Mouse (Mus musculus): ENCODE results near the gene Rab39. TPM values are rescaled to one million over a fixed set of nuclear protein-coding genes. Genes with fewer than 3 reads are reported as not detected.

Gene Rab39
- polyA plus RNA-seq (2015; fragmentation: Nextera tagmentation; extraction: Ambion mirVana), result 0.12 and 0.30 TPM in 2 replicates

- no peak within 1 kb of the TSS for H3K9ac ChIP-seq (ENCODE audit: low read length)
- no peak within 1 kb of the TSS for H3K27ac ChIP-seq (ENCODE audit: low read length)
- WGBS, result under 1% methylated on average over 48 of the region's 49 CpGs
- peaks cover 7% of the 10 kb centered on the region for H3K4me1 ChIP-seq (ENCODE audit: control insufficient read depth, insufficient read depth, low read length)
- peak within 1 kb of the TSS; percentile 51 for H3K4me3 ChIP-seq (ENCODE audit: low read length)
- no peaks in the 10 kb centered on the region for H3K36me3 ChIP-seq (ENCODE audit: control insufficient read depth, insufficient read depth)
- H3K27me3 ChIP-seq (ENCODE audit: control insufficient read depth, insufficient read depth, low read length), result peaks cover 11% of the 10 kb centered on the region
- peak within 1 kb of the TSS; percentile 77 for H3K4me2 ChIP-seq (ENCODE audit: low read depth, low read length)
- ATAC-seq (replicated peaks; ENCODE audit: extremely low read depth, insufficient read depth, low FRiP score), result peak; percentile 89
- H3K9me3 ChIP-seq (replicated peaks; ENCODE audit: control insufficient read depth, low read length), result no peaks in the 10 kb centered on the region
These were observed at the start of gene Rab39 for GRCm38 (mm10) chr9:53705992-53706696. Gene Rab39, minus strand, starts transcription at chr9:53706232.

GRCm38 (mm10) chr9:53754801-53755200 lies 48.8 kb upstream of the Rab39 start:
- H3K36me3 ChIP-seq (ENCODE audit: control insufficient read depth, insufficient read depth), result no peaks in the 10 kb centered on the region
- H3K4me1 ChIP-seq (ENCODE audit: control insufficient read depth, insufficient read depth, low read length), result no peaks in the 10 kb centered on the region
- H3K9ac ChIP-seq (ENCODE audit: low read length), result no peak overlapping the region
- no peak overlapping the region for H3K27ac ChIP-seq (ENCODE audit: low read length)
- H3K9me3 ChIP-seq (replicated peaks; ENCODE audit: control insufficient read depth, low read length), result no peaks in the 10 kb centered on the region
- no peak overlapping the region for H3K4me2 ChIP-seq (ENCODE audit: low read depth, low read length)
- ATAC-seq (replicated peaks; ENCODE audit: extremely low read depth, insufficient read depth, low FRiP score), result no peak
- peaks cover 6% of the 10 kb centered on the region; the same call in 1 of the 2 replicates for H3K27me3 ChIP-seq (ENCODE audit: control insufficient read depth, insufficient read depth, low read length)
- no peak overlapping the region for H3K4me3 ChIP-seq (ENCODE audit: low read length)

GRCm38 (mm10) chr9:53750899-53751298 lies 44.9 kb upstream of the Rab39 start:
- Histone ChIP-seq H3K27ac (ENCODE audit: low read length) (no peak overlapping the region), H3K36me3 (ENCODE audit: control insufficient read depth, insufficient read depth) (no peaks in the 10 kb centered on the region), H3K27me3 (ENCODE audit: control insufficient read depth, insufficient read depth, low read length) (0 out of 2 replicates have a peak, but pooled peaks cover 3% of the 10 kb centered on the region), H3K4me1 (ENCODE audit: control insufficient read depth, insufficient read depth, low read length) (no peaks in the 10 kb centered on the region), H3K9ac (ENCODE audit: low read length) (no peak overlapping the region), H3K4me3 (ENCODE audit: low read length) (no peak overlapping the region), H3K9me3 (replicated peaks; ENCODE audit: control insufficient read depth, low read length) (no peaks in the 10 kb centered on the region), H3K4me2 (ENCODE audit: low read depth, low read length) (no peak overlapping the region)
- ATAC-seq (replicated peaks; ENCODE audit: extremely low read depth, insufficient read depth, low FRiP score), result no peak
- WGBS, result 40% methylated on average over 5 of the region's 5 CpGs

GRCm38 (mm10) chr9:53750411-53750810 lies 44.4 kb upstream of the Rab39 start:
- Histone ChIP-seq H3K4me2 (ENCODE audit: low read depth, low read length) (no peak overlapping the region), H3K9me3 (replicated peaks; ENCODE audit: control insufficient read depth, low read length) (no peaks in the 10 kb centered on the region), H3K36me3 (ENCODE audit: control insufficient read depth, insufficient read depth) (no peaks in the 10 kb centered on the region), H3K4me3 (ENCODE audit: low read length) (no peak overlapping the region), H3K27me3 (ENCODE audit: control insufficient read depth, insufficient read depth, low read length) (0 out of 2 replicates have a peak, but pooled peaks cover under 1% of the 10 kb centered on the region), H3K4me1 (ENCODE audit: control insufficient read depth, insufficient read depth, low read length) (no peaks in the 10 kb centered on the region), H3K9ac (ENCODE audit: low read length) (no peak overlapping the region), H3K27ac (ENCODE audit: low read length) (no peak overlapping the region)
- ATAC-seq (replicated peaks; ENCODE audit: extremely low read depth, insufficient read depth, low FRiP score), result no peak
- WGBS, result 81% methylated on average over 13 of the region's 13 CpGs

- Histone ChIP-seq H3K36me3 (ENCODE audit: control insufficient read depth, insufficient read depth) (no peaks in the 10 kb centered on the region), H3K4me2 (ENCODE audit: low read depth, low read length) (no peak overlapping the region), H3K9me3 (replicated peaks; ENCODE audit: control insufficient read depth, low read length) (no peaks in the 10 kb centered on the region; the same call in 1 of the 2 replicates), H3K27me3 (ENCODE audit: control insufficient read depth, insufficient read depth, low read length) (no peaks in the 10 kb centered on the region), H3K9ac (ENCODE audit: low read length) (no peak overlapping the region), H3K4me3 (ENCODE audit: low read length) (no peak overlapping the region), H3K27ac (ENCODE audit: low read length) (no peak overlapping the region), H3K4me1 (ENCODE audit: control insufficient read depth, insufficient read depth, low read length) (no peaks in the 10 kb centered on the region)
- no peak for ATAC-seq (replicated peaks; ENCODE audit: extremely low read depth, insufficient read depth, low FRiP score)
- WGBS, result 39% methylated on average over 3 of the region's 3 CpGs
These were observed 34.9 kb upstream of the Rab39 start for GRCm38 (mm10) chr9:53740829-53741404.

GRCm38 (mm10) chr9:53705491-53705991 lies 491 bp downstream of the Rab39 start:
- H3K9me3 ChIP-seq (replicated peaks; ENCODE audit: control insufficient read depth, low read length), result no peaks in the 10 kb centered on the region
- peak; percentile 33; the same call in 1 of the 2 replicates for ATAC-seq (replicated peaks; ENCODE audit: extremely low read depth, insufficient read depth, low FRiP score)

GRCm38 (mm10) chr9:53702991-53703390 lies 3.0 kb downstream of the Rab39 start:
- no peaks in the 10 kb centered on the region for H3K9me3 ChIP-seq (replicated peaks; ENCODE audit: control insufficient read depth, low read length)
- no peak overlapping the region for H3K9ac ChIP-seq (ENCODE audit: low read length)
- ATAC-seq (replicated peaks; ENCODE audit: extremely low read depth, insufficient read depth, low FRiP score), result no peak
- H3K4me2 ChIP-seq (ENCODE audit: low read depth, low read length), result no peak overlapping the region
- peaks cover 11% of the 10 kb centered on the region for H3K27me3 ChIP-seq (ENCODE audit: control insufficient read depth, insufficient read depth, low read length)
- no peak overlapping the region for H3K27ac ChIP-seq (ENCODE audit: low read length)
- no peak overlapping the region for H3K4me3 ChIP-seq (ENCODE audit: low read length)
- peaks cover 7% of the 10 kb centered on the region for H3K4me1 ChIP-seq (ENCODE audit: control insufficient read depth, insufficient read depth, low read length)
- WGBS, result 75% methylated on average over 1 of the region's 1 CpGs
- H3K36me3 ChIP-seq (ENCODE audit: control insufficient read depth, insufficient read depth), result no peaks in the 10 kb centered on the region

More at GRCm38 (mm10) chr9:53705491-53705991, 491 bp downstream of the Rab39 start:
- peaks cover 7% of the 10 kb centered on the region for H3K4me1 ChIP-seq (ENCODE audit: control insufficient read depth, insufficient read depth, low read length)
- no peaks in the 10 kb centered on the region for H3K36me3 ChIP-seq (ENCODE audit: control insufficient read depth, insufficient read depth)
- H3K27me3 ChIP-seq (ENCODE audit: control insufficient read depth, insufficient read depth, low read length), result peaks cover 11% of the 10 kb centered on the region
- peak overlapping the region; percentile 51 for H3K4me3 ChIP-seq (ENCODE audit: low read length)
- H3K4me2 ChIP-seq (ENCODE audit: low read depth, low read length), result peak overlapping the region; percentile 77
- under 1% methylated on average over 28 of the region's 28 CpGs for WGBS
- H3K9ac ChIP-seq (ENCODE audit: low read length), result no peak overlapping the region
- no peak overlapping the region for H3K27ac ChIP-seq (ENCODE audit: low read length)

GRCm38 (mm10) chr9:53700496-53700895 lies 5.5 kb downstream of the Rab39 start:
- no peak overlapping the region for H3K27ac ChIP-seq (ENCODE audit: low read length)
- ATAC-seq (replicated peaks; ENCODE audit: extremely low read depth, insufficient read depth, low FRiP score), result no peak
- peaks cover 4% of the 10 kb centered on the region; the same call in 1 of the 2 replicates for H3K27me3 ChIP-seq (ENCODE audit: control insufficient read depth, insufficient read depth, low read length)
- 43% methylated on average over 4 of the region's 4 CpGs for WGBS
- no peak overlapping the region for H3K9ac ChIP-seq (ENCODE audit: low read length)
- H3K4me2 ChIP-seq (ENCODE audit: low read depth, low read length), result no peak overlapping the region
- H3K9me3 ChIP-seq (replicated peaks; ENCODE audit: control insufficient read depth, low read length), result 0 out of 2 replicates have a peak, but pooled peaks cover 2% of the 10 kb centered on the region
- no peaks in the 10 kb centered on the region for H3K36me3 ChIP-seq (ENCODE audit: control insufficient read depth, insufficient read depth)
- no peaks in the 10 kb centered on the region for H3K4me1 ChIP-seq (ENCODE audit: control insufficient read depth, insufficient read depth, low read length)
- no peak overlapping the region for H3K4me3 ChIP-seq (ENCODE audit: low read length)

- Histone ChIP-seq H3K27me3 (ENCODE audit: control insufficient read depth, insufficient read depth, low read length) (no peaks in the 10 kb centered on the region), H3K4me3 (ENCODE audit: low read length) (no peak overlapping the region), H3K4me2 (ENCODE audit: low read depth, low read length) (no peak overlapping the region), H3K4me1 (ENCODE audit: control insufficient read depth, insufficient read depth, low read length) (no peaks in the 10 kb centered on the region), H3K36me3 (ENCODE audit: control insufficient read depth, insufficient read depth) (no peaks in the 10 kb centered on the region), H3K27ac (ENCODE audit: low read length) (no peak overlapping the region), H3K9me3 (replicated peaks; ENCODE audit: control insufficient read depth, low read length) (0 out of 2 replicates have a peak, but pooled peaks cover 2% of the 10 kb centered on the region), H3K9ac (ENCODE audit: low read length) (no peak overlapping the region)
- no peak for ATAC-seq (replicated peaks; ENCODE audit: extremely low read depth, insufficient read depth, low FRiP score)
- 78% methylated on average over 5 of the region's 5 CpGs for WGBS
These were observed 10.2 kb downstream of the Rab39 start for GRCm38 (mm10) chr9:53695846-53696245.

Measured in heart, embryonic 16.5 days (tissue).